Mouse (Mus musculus): Measurements from ENCODE around the gene Dek.
A peak's percentile ranks its signal among the peaks of the same experiment; 100 is the strongest.

Dek gene

DNA sequence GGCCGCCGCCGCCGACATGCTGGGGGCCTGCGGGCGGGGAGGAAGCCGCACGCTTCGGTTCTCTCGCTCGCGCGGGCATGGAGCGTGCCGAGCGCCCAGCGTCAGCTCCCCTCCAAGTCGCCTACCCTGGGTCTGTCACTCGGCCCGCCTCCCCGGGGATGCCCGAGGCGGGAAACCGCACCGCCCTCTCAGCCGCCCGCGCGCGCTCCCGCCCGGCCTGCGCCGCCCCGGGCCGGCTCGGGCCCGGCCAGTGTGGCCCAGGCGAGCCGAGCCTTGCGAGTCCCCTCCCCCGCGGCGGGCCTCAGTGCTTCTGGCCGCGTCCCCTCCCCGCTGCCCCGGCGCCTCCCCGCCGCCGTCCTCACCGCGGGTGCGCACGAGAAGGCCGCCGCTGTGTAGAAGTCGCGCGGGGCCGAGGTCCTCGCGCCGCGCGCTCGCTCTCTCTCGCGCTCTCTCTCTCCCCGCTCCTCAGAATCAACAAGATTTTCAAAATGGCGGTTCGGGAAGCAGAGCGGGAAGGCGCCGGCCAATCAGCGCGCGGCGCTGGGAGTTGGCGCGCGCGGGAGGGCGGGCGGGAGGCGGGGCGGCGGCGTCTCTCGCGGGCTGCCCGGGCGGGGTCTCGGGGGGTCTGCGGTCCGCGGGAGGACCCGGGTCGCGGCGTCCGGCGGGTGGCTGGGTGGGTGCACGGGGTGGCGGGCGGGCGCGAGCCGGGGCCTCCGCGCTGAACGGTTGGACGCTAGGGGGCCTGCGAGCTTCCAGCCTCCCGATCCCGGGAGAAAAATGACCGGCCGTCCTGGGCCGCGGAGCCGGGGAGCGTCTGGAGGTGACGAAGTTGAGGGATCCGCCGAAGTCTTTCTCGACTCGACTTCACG is at the start of gene Dek:
TSS of gene Dek (minus strand) at position 491 of the 869 bp plus-strand sequence.
- peak; percentile 83 for DNase-seq

DNA sequence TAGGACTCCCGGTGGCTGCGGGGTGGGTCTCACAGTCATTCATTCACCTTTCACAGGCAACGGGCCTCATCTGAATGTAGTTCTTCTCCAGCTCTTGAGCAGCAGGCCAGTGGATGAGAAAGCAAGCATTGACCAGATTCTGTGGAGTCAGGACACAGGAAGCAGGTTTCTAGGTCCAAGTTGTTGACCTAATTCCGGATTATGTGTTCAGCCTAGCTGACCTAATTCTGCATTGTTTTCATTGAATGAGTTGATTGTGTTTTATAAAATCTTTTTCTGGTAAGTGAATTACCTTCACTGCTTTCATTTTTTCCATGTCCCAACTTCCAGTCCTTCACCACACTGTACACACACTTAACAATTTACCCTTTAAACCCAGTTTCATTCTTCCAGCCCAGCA is 48.9 kb upstream of the Dek start:
- no peak for DNase-seq

- no peak for DNase-seq
Measured at GRCm38 (mm10) chr13:47153206-47153605, 47.2 kb upstream of the Dek start.

DNA sequence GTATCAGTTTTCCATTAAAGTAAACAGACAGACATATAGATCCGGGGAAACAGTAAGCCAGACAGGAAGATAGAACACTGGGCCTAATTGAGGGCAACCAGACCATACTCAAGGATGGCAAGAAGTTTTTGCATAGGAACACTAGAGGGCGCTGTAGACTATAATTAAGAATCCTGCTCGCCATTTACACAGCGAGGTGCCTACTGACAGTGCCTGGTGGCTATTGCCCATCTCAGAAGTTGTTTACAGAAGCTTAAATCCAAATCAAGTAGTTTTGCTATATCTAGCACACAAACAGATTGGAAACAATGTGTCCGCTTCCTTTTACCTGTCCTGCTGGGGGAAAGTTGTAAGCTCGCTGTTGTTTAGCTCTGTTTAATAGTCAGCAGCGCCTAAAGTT is 46.4 kb upstream of the Dek start:
- peak; percentile 57 for DNase-seq

- DNase-seq, result no peak
Measured at GRCm38 (mm10) chr13:47151060-47151459, 45.1 kb upstream of the Dek start.

DNA sequence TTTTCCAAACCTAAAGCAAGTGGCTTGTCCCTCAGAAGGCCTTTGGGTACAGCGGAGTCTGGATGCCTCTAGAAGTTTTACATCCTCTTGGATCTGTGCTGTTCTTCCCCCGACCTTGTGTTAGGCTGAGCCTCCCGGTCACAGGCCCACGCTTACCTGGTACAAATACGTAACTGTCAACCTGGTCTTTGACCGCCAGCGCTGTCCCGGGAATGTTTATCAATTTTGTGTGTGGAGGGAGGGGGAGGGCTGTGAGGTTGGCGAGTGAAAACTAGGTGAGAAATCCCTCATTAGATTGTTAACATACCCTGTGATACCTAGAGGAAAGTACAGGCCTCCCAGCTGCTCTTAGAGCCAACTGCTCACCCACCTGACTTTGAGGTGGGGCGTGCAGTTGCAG is 44.0 kb upstream of the Dek start:
- no peak for DNase-seq

- DNase-seq, result no peak
Measured at GRCm38 (mm10) chr13:47148573-47148972, 42.6 kb upstream of the Dek start.

- DNase-seq, result no peak
Measured at GRCm38 (mm10) chr13:47146388-47146787, 40.4 kb upstream of the Dek start.

- DNase-seq, result no peak
Measured at GRCm38 (mm10) chr13:47145939-47146338, 39.9 kb upstream of the Dek start.

DNA sequence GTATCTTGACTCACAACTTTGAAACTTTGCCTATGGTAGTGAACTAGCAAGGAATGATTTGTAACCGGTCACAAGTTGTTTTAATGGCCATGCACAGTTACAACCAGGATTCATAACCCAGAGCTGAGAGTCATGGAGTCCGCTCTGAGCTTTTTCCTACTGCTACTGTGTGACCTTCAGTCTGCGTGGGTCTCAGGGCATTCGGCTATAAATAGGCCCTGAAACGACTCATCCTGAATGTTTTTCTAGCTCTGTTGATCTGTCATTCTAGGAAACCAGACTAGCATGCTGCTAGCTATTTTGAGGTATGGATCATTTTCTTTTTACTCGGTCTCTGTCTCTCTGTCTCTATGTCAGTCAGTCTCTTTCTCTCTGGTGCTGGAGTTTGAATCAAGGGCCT is 36.8 kb upstream of the Dek start:
- no peak for DNase-seq

GRCm38 (mm10) chr13:47135741-47136140 is 29.7 kb upstream of the Dek start:
- no peak for DNase-seq

- DNase-seq, result no peak
Measured at GRCm38 (mm10) chr13:47134836-47135235, 28.8 kb upstream of the Dek start.

- DNase-seq, result no peak
Measured at GRCm38 (mm10) chr13:47133058-47133457, 27.1 kb upstream of the Dek start.

DNA sequence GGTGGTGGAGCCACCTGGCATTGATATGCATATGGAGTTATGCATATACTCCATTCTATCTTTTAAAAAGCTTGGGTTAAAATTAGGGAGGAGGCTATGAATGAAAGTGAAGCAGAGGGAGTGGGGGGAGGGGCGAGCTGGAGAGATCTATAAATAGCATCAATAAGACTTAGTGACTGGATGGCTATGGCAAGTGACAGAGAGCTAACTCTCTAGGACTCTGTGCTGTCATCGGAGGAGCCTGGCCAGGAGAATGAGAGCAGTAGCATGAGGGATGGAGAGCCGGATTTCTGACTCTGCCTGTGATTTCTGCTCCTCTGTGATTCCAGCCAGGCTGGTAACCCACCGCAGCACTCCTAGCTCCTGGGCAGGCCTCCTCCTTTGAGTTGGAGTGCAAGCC is 23.1 kb upstream of the Dek start:
- no peak for DNase-seq

DNA sequence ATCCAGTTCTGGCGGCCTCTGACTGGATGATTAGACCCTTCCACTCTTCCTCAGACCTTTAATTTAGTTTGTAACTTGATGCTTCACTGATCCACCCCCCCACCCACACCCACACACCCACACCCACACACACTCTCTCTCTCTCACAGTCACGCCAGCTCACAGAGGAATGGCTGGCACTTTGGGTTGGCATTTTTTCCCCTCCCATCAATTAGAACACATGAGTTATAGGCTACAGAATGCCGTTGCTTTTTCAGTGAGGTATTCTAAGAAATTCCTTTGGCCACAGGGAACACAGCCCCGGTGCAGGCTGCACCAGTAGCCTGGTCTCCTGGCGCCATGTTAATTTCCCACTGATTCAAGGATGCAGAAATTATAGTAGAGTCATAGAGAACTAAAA is 19.6 kb upstream of the Dek start:
- no peak for DNase-seq

- DNase-seq, result no peak
Measured at GRCm38 (mm10) chr13:47124986-47125385, 19.0 kb upstream of the Dek start.

GRCm38 (mm10) chr13:47124449-47124848 is 18.4 kb upstream of the Dek start:
- DNase-seq, result no peak

GRCm38 (mm10) chr13:47122537-47123430 is 16.8 kb upstream of the Dek start, which contains the start of gene Rnf144b:
Gene Rnf144b, plus strand, starts transcription at chr13:47122656.
- no peak for DNase-seq

DNA sequence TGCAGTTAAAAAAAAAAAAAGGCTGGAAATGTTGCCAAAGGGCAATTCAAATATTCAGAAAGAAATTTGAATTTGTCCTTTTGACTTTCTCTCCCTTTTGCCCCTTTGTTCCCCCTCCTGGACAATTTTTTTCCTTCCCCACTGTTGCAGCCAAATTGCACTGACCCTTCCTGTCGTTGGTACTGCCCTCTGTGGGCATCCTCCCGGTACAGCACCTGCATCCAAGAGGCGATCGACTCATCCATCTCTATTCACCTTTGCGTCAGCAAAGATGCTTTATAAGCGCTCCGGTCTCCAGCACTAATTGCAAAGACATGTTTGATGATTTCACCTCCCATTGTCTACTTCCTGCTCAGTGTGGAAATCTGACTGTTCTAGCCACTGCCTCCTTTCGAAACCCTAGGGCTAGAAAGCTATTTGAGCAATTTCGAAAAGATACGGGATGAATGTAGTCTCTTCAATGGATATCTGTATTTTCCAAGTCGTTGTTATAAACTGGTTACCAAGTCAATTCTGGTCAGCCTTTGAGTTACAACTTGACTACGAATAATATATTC is 15.4 kb upstream of the Dek start:
- DNase-seq, result no peak

DNA sequence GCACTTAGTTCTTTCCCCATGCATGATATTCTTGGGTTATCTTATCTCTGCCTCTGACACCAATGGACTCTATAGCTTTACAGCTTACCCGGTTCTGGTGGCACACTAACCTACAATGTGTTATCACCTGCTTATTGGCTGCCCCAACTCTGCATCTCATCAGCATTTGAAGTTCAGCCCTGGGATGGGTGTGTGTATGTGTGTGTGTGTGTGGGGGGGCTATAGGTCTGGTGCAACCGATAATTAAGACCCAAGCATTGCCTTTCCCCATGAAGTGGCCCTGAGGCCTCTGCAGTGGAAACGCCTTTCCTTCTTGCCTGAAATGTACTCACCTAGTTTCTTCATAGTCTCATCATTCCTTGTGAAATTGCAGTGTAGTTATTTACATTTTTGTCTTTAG is 10.0 kb upstream of the Dek start:
- DNase-seq, result no peak

GRCm38 (mm10) chr13:47112924-47113323 is 6.9 kb upstream of the Dek start:
- no peak for DNase-seq

GRCm38 (mm10) chr13:47112056-47112455 is 6.1 kb upstream of the Dek start:
- no peak for DNase-seq

- no peak for DNase-seq
Measured at GRCm38 (mm10) chr13:47111185-47111584, 5.2 kb upstream of the Dek start.

DNA sequence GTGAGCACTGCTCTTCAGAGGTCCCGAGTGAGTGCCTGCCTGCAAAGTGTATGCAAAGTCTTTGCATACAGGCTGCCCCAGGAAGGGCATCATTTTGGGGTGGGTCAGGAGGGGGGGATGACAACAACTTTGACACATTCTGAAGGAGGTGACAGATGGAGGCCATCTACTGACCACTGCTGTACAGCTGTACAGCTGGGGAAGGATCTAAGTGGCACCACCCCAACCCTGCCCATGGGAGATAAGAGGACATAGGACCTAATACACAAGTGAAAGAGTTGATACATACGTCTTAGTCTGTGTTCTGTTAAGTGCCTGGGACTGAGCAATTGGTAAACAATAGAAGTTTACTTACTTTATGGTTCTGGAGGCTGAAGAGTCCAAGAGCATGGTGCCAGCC is 3.2 kb upstream of the Dek start:
- DNase-seq, result no peak
